Mouse (Mus musculus): Measurements from ENCODE around the gene Nectin1.

- TF ChIP-seq CTCF (IDR thresholded peaks at IDR 0.05; ENCODE audit: control insufficient read depth, insufficient read depth, low read length) (no peak), POLR2A (IDR thresholded peaks at IDR 0.05; ENCODE audit: borderline replicate concordance, control insufficient read depth, low read depth, low read length) (no peak)
Observed at GRCm38 (mm10) chr9:43731880-43732279, 11.9 kb upstream of the Nectin1 start.

Data from bone marrow, adult 2 months (tissue).